Mouse (Mus musculus) retina, postnatal 1 day (tissue): Measurements from ENCODE around the gene Itgb4.
A peak's percentile ranks its signal among the peaks of the same experiment; 100 is the strongest.

Experiments
- DNase-seq: peaks from one replicate; pipeline ENCODE4 v3.0.0-alpha.2; 2012

Itgb4 gene

DNA sequence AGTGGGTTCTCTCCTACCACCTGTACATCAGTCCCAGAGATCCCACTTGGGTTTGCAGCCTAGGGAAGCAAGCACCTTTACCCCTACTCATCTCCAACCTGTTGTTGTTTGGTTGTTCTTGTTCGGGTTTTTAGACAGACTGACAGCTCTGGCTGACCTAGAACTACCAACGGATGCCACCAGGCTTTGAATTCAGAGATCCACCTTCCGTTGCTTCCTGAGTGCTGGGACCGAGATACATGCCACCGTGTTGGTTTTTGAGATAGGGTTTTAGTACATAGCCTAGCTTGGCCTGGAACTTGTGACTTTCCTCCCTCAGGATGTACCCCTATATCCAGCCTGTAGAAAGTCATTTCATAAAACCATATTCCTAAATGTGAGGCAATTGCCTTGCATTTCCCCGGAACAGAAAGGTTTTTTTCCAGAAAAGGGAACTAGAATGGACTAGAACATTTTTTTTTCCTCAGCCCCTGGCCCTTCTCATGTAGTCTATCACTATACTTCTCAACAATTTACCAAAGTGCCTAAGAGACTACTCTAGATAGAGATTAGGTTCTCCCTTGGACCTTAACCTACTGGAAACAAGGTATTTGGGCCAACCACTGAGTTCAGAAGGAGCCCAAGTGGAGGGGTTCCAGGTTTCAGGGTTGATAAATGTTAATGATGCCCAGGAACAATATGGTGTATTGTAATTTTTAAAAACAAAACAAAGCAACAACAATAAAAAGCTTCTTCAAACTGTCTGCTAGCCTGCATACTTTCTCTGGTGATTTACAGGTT, 54.8 kb downstream of the Itgb4 start:
- DNase-seq: no peak

DNA sequence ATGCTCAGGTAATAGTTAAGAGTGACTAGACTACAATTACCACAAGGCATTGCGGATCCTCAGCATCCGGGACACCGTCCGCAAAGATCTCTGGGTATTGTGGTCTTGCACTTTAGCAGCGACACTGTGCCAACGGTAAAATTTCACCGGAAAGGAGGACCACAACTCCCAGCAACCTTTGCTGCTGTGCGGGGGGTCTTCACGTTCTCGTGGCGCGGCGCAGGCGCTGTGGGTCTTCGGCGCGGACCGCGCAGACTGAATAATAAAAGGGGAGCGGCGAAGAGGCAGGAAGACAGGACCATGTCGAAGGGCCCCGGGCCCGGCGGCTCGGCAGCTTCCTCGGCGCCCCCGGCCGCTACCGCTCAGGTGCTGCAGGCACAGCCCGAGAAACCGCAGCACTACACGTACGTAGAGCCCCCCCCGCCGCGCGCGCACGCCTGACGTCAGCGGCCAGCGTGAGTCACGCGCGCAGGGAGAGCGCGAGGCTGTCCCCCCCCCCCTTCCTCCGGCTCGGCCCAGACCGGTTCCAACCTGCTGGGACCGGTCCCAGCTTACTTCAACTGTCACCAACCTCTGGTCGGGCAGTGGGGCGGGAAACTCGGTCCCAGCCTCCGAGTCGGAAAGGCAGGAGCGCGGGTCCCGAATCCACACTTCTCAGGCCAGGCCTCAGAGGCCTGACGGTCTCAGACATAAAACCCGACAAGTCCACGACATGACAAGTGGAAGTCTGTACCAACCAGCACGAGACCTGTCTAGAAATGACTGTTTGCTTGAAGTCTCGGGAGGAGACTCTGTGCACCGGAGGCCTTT, 55.8 kb downstream of the Itgb4 start, which contains the start of gene Unk:
TSS of gene Unk (plus strand) at position 235 of the 810 bp plus-strand sequence.
- peak; percentile 99 for DNase-seq

DNA sequence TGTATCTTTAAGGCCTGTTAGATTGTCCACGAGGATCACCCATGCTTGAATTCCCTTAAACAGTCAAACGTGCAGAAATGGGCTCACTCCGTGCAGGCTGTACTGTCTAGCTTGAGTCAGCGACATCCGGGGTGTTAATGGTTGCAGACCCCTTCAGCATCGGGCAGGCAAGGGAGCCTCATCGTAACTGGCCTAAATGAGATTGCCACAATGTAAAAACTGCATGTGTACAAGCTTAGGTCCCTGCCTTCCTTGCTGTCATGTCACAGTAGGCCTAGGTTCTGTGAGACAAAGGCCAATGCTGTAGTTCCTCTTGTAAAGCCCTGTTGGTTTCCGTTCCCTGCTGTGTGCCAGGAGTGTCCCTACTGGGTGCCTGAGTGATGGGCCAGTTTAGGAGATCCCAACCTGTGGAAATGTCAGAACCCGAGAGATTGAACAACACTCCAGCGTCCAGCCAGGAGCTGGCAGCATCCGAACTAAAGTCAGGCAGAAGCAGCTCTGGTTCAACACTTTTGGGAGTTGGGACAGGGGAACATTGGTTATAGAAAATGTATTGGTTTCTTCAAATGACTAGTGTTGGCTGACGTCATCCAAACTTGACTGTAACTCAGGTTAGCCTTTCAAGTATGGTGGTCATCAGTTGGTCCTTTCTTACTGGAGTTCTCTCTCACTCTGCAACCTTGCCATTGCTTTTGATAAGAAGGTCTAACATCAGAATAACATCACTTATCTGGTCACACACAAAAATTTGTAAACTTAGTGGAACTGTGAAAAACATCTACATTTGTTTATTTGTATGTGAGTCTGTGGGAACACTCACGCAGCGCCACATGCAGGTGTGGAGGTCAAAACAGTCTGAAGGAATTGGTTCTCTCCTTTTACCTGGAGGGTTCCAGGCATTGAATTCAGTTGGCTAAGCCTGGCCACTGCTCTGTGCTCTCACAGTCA, 56.7 kb downstream of the Itgb4 start:
- no peak for DNase-seq

DNA sequence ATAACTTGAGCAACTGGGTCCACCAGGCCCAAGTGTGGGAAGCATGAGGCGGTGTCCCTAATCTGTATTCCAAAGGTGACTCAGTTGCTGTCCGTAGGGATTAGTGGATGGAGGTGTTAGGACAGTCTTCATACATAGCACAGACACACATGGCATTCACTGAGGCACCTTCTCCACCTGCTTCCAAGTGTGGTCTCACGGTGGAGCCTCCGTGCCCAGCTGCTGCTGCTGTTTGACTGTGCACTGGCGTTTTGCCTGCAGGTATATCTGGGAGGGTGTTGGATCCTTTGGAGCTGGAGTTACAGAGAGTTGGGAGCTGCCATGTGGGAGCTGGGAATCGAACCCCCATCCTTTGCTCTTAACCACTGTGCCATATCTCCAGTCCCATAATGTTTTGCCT, 60.1 kb downstream of the Itgb4 start:
- DNase-seq: no peak

DNA sequence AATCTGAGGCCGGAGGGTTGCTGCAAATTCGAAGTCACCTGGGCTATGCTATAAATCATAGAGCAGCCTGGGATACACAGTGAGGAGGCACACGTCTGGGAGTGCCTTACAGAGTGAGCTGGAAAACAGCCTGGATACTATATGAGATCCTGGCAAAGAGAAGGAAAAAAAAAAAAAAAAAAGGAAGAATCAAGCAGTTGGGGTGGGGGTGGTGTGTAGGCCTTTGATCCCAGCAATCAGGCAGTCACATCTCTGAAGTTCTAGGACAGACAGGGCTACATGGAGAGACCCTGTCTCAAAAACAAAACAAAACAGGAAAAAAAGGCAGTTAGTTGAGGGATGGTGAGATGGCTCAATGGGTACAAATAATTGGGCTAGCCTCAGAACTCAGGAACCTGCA, 62.2 kb downstream of the Itgb4 start:
- no peak for DNase-seq

DNA sequence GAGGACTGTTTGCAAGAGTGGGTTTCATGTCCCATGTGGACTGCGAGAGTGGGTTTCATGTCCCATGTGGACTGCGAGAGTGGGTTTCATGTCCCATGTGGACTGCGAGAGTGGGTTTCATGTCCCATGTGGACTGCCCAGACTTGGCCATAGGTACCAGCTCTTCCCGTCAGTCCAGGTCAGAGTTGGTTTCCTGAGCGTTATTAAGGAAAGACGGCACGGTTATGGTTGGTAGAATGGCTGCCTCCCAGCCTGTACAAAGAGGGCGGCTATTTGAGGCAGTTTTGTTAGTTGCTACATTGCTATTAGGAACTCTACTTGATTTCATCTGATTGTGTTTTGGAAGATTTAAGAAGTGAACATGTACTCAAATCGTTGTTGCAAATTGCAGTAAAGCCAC, 63.3 kb downstream of the Itgb4 start:
- DNase-seq: no peak

- no peak for DNase-seq
These were observed 66.1 kb downstream of the Itgb4 start for GRCm38 (mm10) chr11:116040593-116040992.

DNA sequence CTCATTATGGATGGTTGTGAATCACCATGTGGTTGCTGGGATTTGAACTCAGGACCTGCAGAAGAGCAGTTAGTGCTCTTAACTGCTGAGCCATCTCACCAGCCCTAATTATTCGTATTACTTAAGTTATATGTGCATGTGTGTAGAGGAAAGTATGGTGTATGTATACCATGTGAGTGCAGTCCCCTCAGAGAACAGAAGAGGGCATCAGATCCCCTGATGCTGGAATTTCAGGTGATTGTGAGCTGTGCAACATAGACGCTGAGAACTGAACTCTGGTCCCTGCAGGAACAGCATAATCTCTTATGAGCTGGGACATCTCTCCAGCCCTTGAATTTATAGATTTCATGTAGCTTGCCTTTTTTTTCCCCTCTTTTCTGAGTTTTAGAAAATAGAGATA, 67.3 kb downstream of the Itgb4 start:
- DNase-seq: no peak

GRCm38 (mm10) chr11:116042372-116043138, 68.0 kb downstream of the Itgb4 start:
- DNase-seq: no peak

GRCm38 (mm10) chr11:116043286-116043685, 68.8 kb downstream of the Itgb4 start:
- no peak for DNase-seq

DNA sequence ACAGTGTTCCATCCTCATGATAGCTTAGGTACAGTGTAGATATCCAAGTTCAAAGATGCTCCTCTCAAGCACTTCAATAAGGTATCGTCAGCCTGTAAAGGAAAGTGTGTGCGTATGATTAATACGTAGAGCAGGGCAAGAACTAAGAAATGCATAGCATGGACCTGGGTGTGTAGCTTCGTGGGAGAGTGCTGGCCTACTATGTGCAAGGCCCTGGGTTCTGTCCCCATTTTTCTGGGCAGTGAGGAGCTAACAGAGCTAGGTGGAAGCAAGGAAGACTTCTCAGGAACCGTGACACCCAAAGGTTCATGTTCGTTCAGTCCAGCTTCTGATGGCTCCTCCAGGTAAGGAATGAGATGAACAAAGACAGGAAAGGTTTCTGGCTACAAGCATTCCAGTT, 70.7 kb downstream of the Itgb4 start:
- no peak for DNase-seq

DNA sequence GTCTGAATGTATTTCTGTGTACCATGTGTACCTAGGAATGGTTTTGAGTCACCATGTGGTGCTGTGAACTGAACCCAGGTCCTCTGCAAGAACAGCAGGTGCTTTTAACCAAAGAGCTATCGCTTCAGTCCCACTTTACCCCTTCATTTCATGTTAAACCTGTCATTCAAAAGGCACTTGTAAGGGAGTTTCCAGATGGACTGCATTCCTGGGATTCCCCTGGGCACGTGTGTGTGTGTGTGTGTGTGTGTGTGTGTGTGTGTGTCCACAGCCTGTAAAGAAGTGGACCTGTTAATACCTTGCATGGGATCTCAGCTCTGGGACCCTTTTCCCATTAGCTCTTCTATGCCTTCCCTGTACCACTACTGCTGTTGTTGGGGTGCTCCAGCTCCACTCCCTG, 75.1 kb downstream of the Itgb4 start:
- DNase-seq: no peak

DNA sequence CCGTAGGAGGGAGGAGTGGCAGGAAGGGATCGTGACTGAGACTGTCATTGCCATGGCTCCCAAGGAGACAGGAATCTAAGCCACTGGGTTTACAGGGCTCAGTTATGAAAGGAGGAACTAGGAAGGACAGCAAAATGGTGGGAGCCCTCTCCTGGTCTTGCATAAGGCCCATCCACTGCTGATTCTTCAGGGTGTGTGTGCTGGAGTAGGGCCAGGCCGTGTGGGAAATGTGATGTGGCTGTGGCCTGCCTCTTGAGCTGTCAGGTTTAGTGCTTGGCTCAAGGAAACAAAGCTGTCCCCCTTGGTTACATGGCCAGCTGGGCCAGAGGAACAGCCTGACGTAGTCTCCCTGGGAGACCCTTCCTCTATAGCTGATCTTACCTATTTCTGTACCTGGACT, 75.7 kb downstream of the Itgb4 start:
- DNase-seq: no peak

DNA sequence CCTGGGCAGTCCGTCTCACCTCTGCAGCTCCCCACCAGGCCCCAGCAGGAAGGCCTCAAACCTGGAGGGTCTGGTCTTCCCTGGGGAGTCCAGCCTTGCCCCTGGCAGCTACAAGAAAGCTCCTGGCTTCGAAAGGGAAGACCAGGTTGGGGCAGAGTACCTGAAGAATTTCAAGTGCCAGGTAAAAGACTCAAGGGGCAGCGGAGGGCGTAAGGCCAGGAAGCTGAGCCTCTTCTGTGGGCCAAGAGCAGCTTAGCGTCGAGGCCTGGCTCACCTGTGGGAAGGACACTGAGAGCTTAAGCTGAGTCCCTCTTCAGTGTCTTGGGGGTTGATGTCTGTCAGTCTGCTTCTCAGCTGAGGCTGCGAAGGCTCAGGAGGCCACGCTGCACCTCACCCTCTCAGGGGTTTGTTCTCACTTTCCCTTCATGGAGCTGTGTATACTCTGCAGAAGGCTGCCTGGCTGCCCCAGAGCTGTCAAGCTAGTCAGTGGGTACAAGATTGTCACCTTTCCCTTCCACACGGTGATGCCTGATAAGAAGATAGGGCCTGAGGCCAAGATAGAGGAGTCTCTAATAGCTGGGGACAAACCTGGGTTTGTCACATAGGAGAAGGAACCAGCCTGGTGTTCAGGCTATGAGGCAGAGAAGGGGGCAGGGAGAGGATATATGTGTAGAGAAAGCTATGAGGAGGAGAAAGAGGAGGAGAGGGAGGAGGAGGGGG, 79.2 kb downstream of the Itgb4 start:
- no peak for DNase-seq

DNA sequence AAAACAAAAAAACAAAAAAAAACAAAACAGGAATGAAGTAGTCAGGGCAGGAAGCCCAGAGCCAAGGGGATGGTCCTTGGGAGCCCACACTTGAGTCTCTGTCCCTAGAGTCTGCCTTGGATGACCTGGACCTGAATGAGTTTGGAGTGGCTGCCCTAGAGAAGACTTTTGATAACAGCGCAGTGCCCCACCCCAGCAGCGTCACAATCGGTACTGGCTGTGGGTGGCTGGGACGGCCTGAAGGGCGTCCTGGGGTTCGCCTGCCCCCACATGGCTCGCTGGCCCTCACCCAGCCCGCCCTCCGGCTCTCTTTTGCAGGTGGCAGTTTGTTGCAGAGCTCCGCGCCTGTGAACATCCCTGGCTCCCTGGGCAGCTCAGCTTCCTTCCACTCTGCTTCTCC, 81.4 kb downstream of the Itgb4 start:
- DNase-seq: no peak

- no peak for DNase-seq
These were observed 82.8 kb downstream of the Itgb4 start for GRCm38 (mm10) chr11:116057237-116057881.
